Mouse (Mus musculus): ENCODE results near the gene Ccna2.

DNA sequence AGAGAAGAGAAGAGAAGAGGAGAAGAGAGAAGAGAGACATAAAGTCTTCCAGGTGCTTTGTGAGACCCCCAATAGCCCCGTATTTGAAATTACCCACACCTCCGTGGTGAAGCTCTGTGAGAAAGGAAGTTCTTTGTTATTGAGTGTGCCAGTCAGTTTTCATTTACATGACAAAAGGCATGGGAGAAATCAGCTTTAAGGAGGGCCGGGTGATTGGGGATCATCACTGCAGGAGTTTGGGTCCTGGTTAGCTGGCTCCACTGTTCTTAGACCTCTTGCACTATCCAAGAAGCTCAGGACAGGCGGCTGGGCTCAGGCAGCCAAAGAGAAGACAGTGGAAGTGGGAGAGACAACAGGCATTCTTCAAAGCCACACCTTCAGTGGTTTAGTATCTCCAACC is 49.8 kb downstream of the Ccna2 start:
- TF ChIP-seq CTCF (IDR thresholded peaks at IDR 0.05) (no peak), EP300 (IDR thresholded peaks at IDR 0.05) (no peak)

All from lung, postnatal 0 days (tissue).